Mouse (Mus musculus): ENCODE measurements at regions not wholly inside any gene's neighbourhood (a gene's known extent, or its start where the extent isn't known, plus 50 kb on each side); places are given as distances from the start of the nearest gene placed in this dataset.

- Histone ChIP-seq H3K4me1 (ENCODE audit: insufficient read depth) (no peaks in the 10 kb centered on the region), H3K27ac (ENCODE audit: low read depth) (no peak overlapping the region), H3K9ac (no peak overlapping the region), H3K9me3 (ENCODE audit: low read depth, low read length) (no peaks in the 10 kb centered on the region), H3K4me2 (no peak overlapping the region), H3K4me3 (ENCODE audit: low read depth, low read length) (no peak overlapping the region), H3K27me3 (ENCODE audit: insufficient read depth, low read length) (no peaks in the 10 kb centered on the region), H3K36me3 (ENCODE audit: insufficient read depth) (no peaks in the 10 kb centered on the region)
- 71% methylated on average over 9 of the region's 9 CpGs for WGBS
- DNase-seq, result no peak
- ATAC-seq (ENCODE audit: insufficient read depth), result no peak
- TF ChIP-seq CTCF (IDR thresholded peaks at IDR 0.05; ENCODE audit: low read depth), result no peak
Observed at GRCm38 (mm10) chr16:5829071-5829470, 56.1 kb upstream of the Rbfox1 start.

- Histone ChIP-seq H3K9me3 (ENCODE audit: low read depth, low read length) (no peaks in the 10 kb centered on the region), H3K4me1 (ENCODE audit: insufficient read depth) (no peaks in the 10 kb centered on the region), H3K9ac (no peak overlapping the region), H3K4me2 (no peak overlapping the region), H3K27me3 (ENCODE audit: insufficient read depth, low read length) (no peaks in the 10 kb centered on the region), H3K27ac (ENCODE audit: low read depth) (no peak overlapping the region), H3K4me3 (ENCODE audit: low read depth, low read length) (no peak overlapping the region), H3K36me3 (ENCODE audit: insufficient read depth) (no peaks in the 10 kb centered on the region)
- no peak for ATAC-seq (ENCODE audit: insufficient read depth)
- 14% methylated on average over 1 of the region's 1 CpGs for WGBS
- no peak for DNase-seq
- TF ChIP-seq CTCF (IDR thresholded peaks at IDR 0.05; ENCODE audit: low read depth), result no peak
Observed at GRCm38 (mm10) chr16:5823316-5823715, 61.8 kb upstream of the Rbfox1 start.

- 44% methylated on average over 3 of the region's 3 CpGs for WGBS
- H3K4me1 ChIP-seq (ENCODE audit: insufficient read depth), result no peaks in the 10 kb centered on the region
- no peaks in the 10 kb centered on the region for H3K36me3 ChIP-seq (ENCODE audit: insufficient read depth)
- H3K4me2 ChIP-seq, result no peak overlapping the region
- no peak overlapping the region for H3K4me3 ChIP-seq (ENCODE audit: low read depth, low read length)
- no peak for TF ChIP-seq CTCF (IDR thresholded peaks at IDR 0.05; ENCODE audit: low read depth)
- H3K27ac ChIP-seq (ENCODE audit: low read depth), result no peak overlapping the region
- H3K9me3 ChIP-seq (ENCODE audit: low read depth, low read length), result no peaks in the 10 kb centered on the region
- H3K9ac ChIP-seq, result no peak overlapping the region
- DNase-seq (no peak), ATAC-seq (ENCODE audit: insufficient read depth) (no peak)
- H3K27me3 ChIP-seq (ENCODE audit: insufficient read depth, low read length), result no peaks in the 10 kb centered on the region
Observed at GRCm38 (mm10) chr16:5817166-5817565, 68.0 kb upstream of the Rbfox1 start.

GRCm38 (mm10) chr16:5812245-5812820, 72.8 kb upstream of the Rbfox1 start:
- H3K9me3 ChIP-seq (ENCODE audit: low read depth, low read length), result no peaks in the 10 kb centered on the region
- TF ChIP-seq CTCF (IDR thresholded peaks at IDR 0.05; ENCODE audit: low read depth), result no peak
- H3K27me3 ChIP-seq (ENCODE audit: insufficient read depth, low read length), result no peaks in the 10 kb centered on the region
- 80% methylated on average over 2 of the region's 2 CpGs for WGBS
- DNase-seq, result no peak
- no peak overlapping the region for H3K27ac ChIP-seq (ENCODE audit: low read depth)
- no peaks in the 10 kb centered on the region for H3K4me1 ChIP-seq (ENCODE audit: insufficient read depth)
- no peak overlapping the region for H3K4me3 ChIP-seq (ENCODE audit: low read depth, low read length)
- H3K9ac ChIP-seq, result no peak overlapping the region
- H3K36me3 ChIP-seq (ENCODE audit: insufficient read depth), result no peaks in the 10 kb centered on the region
- ATAC-seq (ENCODE audit: insufficient read depth), result no peak
- H3K4me2 ChIP-seq, result no peak overlapping the region

- no peaks in the 10 kb centered on the region for H3K36me3 ChIP-seq (ENCODE audit: insufficient read depth)
- H3K9me3 ChIP-seq (ENCODE audit: low read depth, low read length), result no peaks in the 10 kb centered on the region
- 38% methylated on average over 2 of the region's 2 CpGs for WGBS
- H3K4me3 ChIP-seq (ENCODE audit: low read depth, low read length), result no peak overlapping the region
- DNase-seq (no peak), ATAC-seq (ENCODE audit: insufficient read depth) (no peak)
- no peak overlapping the region for H3K4me2 ChIP-seq
- no peak overlapping the region for H3K9ac ChIP-seq
- no peaks in the 10 kb centered on the region for H3K27me3 ChIP-seq (ENCODE audit: insufficient read depth, low read length)
- no peaks in the 10 kb centered on the region for H3K4me1 ChIP-seq (ENCODE audit: insufficient read depth)
- no peak for TF ChIP-seq CTCF (IDR thresholded peaks at IDR 0.05; ENCODE audit: low read depth)
- no peak overlapping the region for H3K27ac ChIP-seq (ENCODE audit: low read depth)
Observed at GRCm38 (mm10) chr16:5811654-5811992, 73.5 kb upstream of the Rbfox1 start.

GRCm38 (mm10) chr16:5810986-5811653, 74.0 kb upstream of the Rbfox1 start:
- TF ChIP-seq CTCF (IDR thresholded peaks at IDR 0.05; ENCODE audit: low read depth), result no peak
- Histone ChIP-seq H3K27ac (ENCODE audit: low read depth) (no peak overlapping the region), H3K27me3 (ENCODE audit: insufficient read depth, low read length) (no peaks in the 10 kb centered on the region), H3K4me3 (ENCODE audit: low read depth, low read length) (no peak overlapping the region), H3K4me1 (ENCODE audit: insufficient read depth) (no peaks in the 10 kb centered on the region), H3K4me2 (no peak overlapping the region), H3K9ac (no peak overlapping the region), H3K9me3 (ENCODE audit: low read depth, low read length) (no peaks in the 10 kb centered on the region), H3K36me3 (ENCODE audit: insufficient read depth) (no peaks in the 10 kb centered on the region)
- DNase-seq (no peak), ATAC-seq (ENCODE audit: insufficient read depth) (no peak)
- 39% methylated on average over 10 of the region's 10 CpGs for WGBS

- H3K36me3 ChIP-seq (ENCODE audit: insufficient read depth), result no peaks in the 10 kb centered on the region
- H3K4me3 ChIP-seq (ENCODE audit: low read depth, low read length), result no peak overlapping the region
- no peaks in the 10 kb centered on the region for H3K27me3 ChIP-seq (ENCODE audit: insufficient read depth, low read length)
- no peak for DNase-seq
- H3K9me3 ChIP-seq (ENCODE audit: low read depth, low read length), result no peaks in the 10 kb centered on the region
- H3K4me2 ChIP-seq, result no peak overlapping the region
- no peak for ATAC-seq (ENCODE audit: insufficient read depth)
- 70% methylated on average over 7 of the region's 7 CpGs for WGBS
- H3K27ac ChIP-seq (ENCODE audit: low read depth), result no peak overlapping the region
- TF ChIP-seq CTCF (IDR thresholded peaks at IDR 0.05; ENCODE audit: low read depth), result no peak
- H3K9ac ChIP-seq, result no peak overlapping the region
- H3K4me1 ChIP-seq (ENCODE audit: insufficient read depth), result no peaks in the 10 kb centered on the region
Observed at GRCm38 (mm10) chr16:5798188-5798587, 87.0 kb upstream of the Rbfox1 start.

Data from lung, embryonic 14.5 days (tissue).